Mouse (Mus musculus) kidney, embryonic 15.5 days (tissue): ENCODE measurements around the gene Tnrc6b. TPM values are rescaled to one million over a fixed set of nuclear protein-coding genes. Genes with fewer than 3 reads are reported as not detected.
"Not testable (repeated sequence)": the region's sequence is repeated elsewhere in the genome, so short reads cannot be mapped to it uniquely, and the experiment has no call there.

Experiments
- ATAC-seq: fragments of 200-750 bp; cut with Nextera tagmentation; replicated peaks from 2 replicates; pipeline ENCODE4 v1.8.0; 2017; ENCODE audit warnings: moderate TSS enrichment; ENCODE audit not compliant: low FRiP score
- H3K27ac ChIP-seq: fragments of 300-500 bp; sonication (generic); 2 replicates; pipeline ENCODE4 v1.5.1; 2015; ENCODE audit warnings: mild to moderate bottlenecking, inconsistent platforms
- H3K27me3 ChIP-seq: fragments of 300-500 bp; sonication (generic); 2 replicates; pipeline ENCODE4 v1.6.1; 2015; ENCODE audit warnings: inconsistent platforms
- H3K36me3 ChIP-seq: fragments of 300-500 bp; sonication (generic); 2 replicates; pipeline ENCODE4 v1.6.1; 2015; ENCODE audit warnings: inconsistent platforms
- H3K4me1 ChIP-seq: fragments of 300-500 bp; sonication (generic); 2 replicates; pipeline ENCODE4 v1.6.1; 2015; ENCODE audit warnings: inconsistent platforms
- H3K4me2 ChIP-seq: fragments of 300-500 bp; sonication (generic); 2 replicates; pipeline ENCODE4 v1.6.1; 2015; ENCODE audit warnings: moderate library complexity, mild to moderate bottlenecking, inconsistent platforms
- H3K4me3 ChIP-seq: fragments of 300-500 bp; sonication (generic); replicated peaks from 2 replicates; pipeline ENCODE4 v1.5.1; 2015; ENCODE audit warnings: mild to moderate bottlenecking, inconsistent platforms
- H3K9ac ChIP-seq: fragments of 300-500 bp; sonication (generic); 2 replicates; pipeline ENCODE4 v1.6.1; 2015; ENCODE audit warnings: mild to moderate bottlenecking, inconsistent platforms
- H3K9me3 ChIP-seq: fragments of 300-500 bp; sonication (generic); replicated peaks from 2 replicates; pipeline ENCODE4 v1.6.1; 2016; ENCODE audit warnings: inconsistent platforms
- WGBS: fragments of 180-500 bp; shearing (Covaris S2); methylation state at CpG from one replicate; pipeline ENCODE4 v1.1.7; 2015; ENCODE audit warnings: mixed read lengths; 5-methylcytosine and 5-hydroxymethylcytosine counted together
- polyA plus RNA-seq: library from polyadenylated mRNA; unstranded; fragments of >200 nt; fragmentation: Nextera tagmentation; extraction: Ambion mirVana; gene quantifications from 2 replicates; pipeline ENCODE4 v1.2.1, GENCODE M21; 2015

Gene Tnrc6b
- polyA plus RNA-seq, 1 experiment from 2014 or later, result 33.5 TPM

DNA sequence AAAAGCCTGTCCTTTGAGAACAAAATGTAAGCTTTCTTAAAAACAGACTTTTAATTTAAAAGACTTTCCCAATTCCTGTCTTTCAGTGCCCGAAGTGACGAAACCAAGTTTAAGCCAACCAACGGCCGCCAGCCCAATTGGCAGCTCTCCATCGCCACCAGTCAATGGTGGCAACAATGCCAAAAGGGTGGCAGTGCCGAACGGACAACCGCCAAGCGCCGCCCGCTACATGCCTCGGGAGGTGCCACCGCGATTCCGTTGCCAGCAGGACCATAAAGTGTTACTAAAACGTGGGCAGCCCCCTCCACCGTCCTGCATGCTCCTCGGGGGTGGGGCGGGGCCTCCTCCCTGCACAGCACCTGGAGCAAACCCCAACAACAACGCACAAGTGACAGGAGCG lies 165.1 kb downstream of the Tnrc6b start:
- H3K4me1 ChIP-seq, result no peaks in the 10 kb centered on the region
- WGBS, result 92% methylated on average over 21 of the region's 21 CpGs
- peaks cover 65% of the 10 kb centered on the region for H3K36me3 ChIP-seq
- no peak overlapping the region for H3K9ac ChIP-seq
- no peak overlapping the region for H3K4me3 ChIP-seq
- H3K27me3 ChIP-seq, result no peaks in the 10 kb centered on the region
- no peak for ATAC-seq
- no peak overlapping the region for H3K4me2 ChIP-seq
- no peaks in the 10 kb centered on the region for H3K9me3 ChIP-seq
- H3K27ac ChIP-seq, result no peak overlapping the region

- H3K27ac ChIP-seq, result no peak overlapping the region
- no peak overlapping the region for H3K9ac ChIP-seq
- WGBS, result 88% methylated on average over 8 of the region's 8 CpGs
- no peak for ATAC-seq
- H3K36me3 ChIP-seq, result peaks cover 93% of the 10 kb centered on the region
- H3K4me2 ChIP-seq, result no peak overlapping the region
- H3K4me1 ChIP-seq, result no peaks in the 10 kb centered on the region
- no peaks in the 10 kb centered on the region for H3K9me3 ChIP-seq
- no peaks in the 10 kb centered on the region for H3K27me3 ChIP-seq
- H3K4me3 ChIP-seq, result no peak overlapping the region
These were observed 173.0 kb downstream of the Tnrc6b start for GRCm38 (mm10) chr15:80884095-80884494.

DNA sequence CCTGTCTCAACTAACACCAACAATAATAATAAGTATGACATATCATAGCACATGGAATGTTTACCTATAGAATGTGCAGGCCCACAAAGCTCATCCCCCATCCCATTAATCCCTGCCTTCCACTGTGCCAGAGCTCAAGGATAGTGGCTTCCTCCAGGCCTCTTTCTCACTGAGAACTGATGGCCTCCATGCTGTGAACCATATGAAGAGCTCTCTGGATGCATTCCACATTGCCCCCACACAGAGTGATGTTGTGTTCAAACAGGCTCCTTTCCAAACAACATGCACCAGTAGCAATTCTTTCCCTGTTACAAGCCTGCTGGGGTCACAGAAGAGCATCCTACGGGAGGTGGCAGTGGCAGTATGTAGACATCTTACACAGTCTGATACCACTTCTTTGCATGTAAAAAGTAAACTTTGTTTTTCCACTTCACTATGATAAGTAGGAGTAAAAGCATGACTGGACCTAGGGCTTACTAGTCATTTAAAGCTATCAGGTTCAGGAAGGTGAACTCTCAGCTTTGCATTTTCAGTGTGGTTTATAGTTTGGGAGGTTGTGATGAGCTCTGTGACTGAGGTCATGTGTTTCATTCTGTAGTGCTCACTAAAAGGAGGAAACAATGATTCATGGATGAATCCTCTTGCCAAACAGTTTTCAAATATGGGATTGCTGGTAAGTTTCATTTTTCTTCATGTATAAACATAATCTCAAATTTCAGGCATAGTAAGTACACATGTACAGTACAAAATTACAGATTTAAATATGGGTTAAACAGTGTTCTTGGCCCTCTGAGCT lies 175.4 kb downstream of the Tnrc6b start:
- no peak overlapping the region for H3K27ac ChIP-seq

GRCm38 (mm10) chr15:80892341-80892740 lies 181.2 kb downstream of the Tnrc6b start:
- Histone ChIP-seq H3K9me3 (no peaks in the 10 kb centered on the region), H3K4me1 (no peaks in the 10 kb centered on the region), H3K4me3 (no peak overlapping the region), H3K36me3 (peaks cover 92% of the 10 kb centered on the region), H3K4me2 (no peak overlapping the region), H3K9ac (no peak overlapping the region), H3K27ac (no peak overlapping the region), H3K27me3 (no peaks in the 10 kb centered on the region)
- 92% methylated on average over 3 of the region's 3 CpGs for WGBS
- no peak for ATAC-seq

More for the DNA sequence above, 175.4 kb downstream of the Tnrc6b start:
- Histone ChIP-seq H3K9ac (no peak overlapping the region), H3K4me1 (no peaks in the 10 kb centered on the region), H3K9me3 (no peaks in the 10 kb centered on the region), H3K36me3 (peaks cover 90% of the 10 kb centered on the region), H3K4me3 (no peak overlapping the region), H3K4me2 (no peak overlapping the region), H3K27me3 (no peaks in the 10 kb centered on the region)
- 93% methylated on average over 1 of the region's 1 CpGs for WGBS
- no peak for ATAC-seq

DNA sequence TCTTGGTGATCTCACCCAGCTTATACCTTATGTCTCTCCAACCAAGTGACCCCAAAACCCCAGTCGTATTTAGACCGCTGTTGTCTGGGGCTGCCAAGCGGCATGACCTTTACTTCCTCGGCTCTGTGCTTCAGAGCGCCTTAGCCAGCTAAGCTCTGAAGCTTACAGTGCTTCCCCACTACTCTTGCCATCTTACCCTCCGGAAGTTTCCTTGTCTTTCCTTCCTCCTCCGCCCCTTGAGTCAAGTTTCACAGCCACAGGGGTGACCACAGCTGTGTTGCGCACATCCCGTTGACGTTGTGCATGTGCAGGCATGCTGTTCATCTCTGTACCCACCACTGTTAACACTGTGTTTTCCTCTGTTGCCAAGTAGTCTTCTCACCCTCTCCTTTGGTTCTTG lies 185.6 kb downstream of the Tnrc6b start:
- no peaks in the 10 kb centered on the region for H3K9me3 ChIP-seq
- H3K36me3 ChIP-seq, result peaks cover 92% of the 10 kb centered on the region
- H3K4me3 ChIP-seq, result no peak overlapping the region
- H3K4me1 ChIP-seq, result no peaks in the 10 kb centered on the region
- H3K9ac ChIP-seq, result no peak overlapping the region
- H3K27ac ChIP-seq, result no peak overlapping the region
- ATAC-seq, result no peak
- no peaks in the 10 kb centered on the region for H3K27me3 ChIP-seq
- WGBS, result 82% methylated on average over 10 of the region's 10 CpGs
- H3K4me2 ChIP-seq, result no peak overlapping the region

DNA sequence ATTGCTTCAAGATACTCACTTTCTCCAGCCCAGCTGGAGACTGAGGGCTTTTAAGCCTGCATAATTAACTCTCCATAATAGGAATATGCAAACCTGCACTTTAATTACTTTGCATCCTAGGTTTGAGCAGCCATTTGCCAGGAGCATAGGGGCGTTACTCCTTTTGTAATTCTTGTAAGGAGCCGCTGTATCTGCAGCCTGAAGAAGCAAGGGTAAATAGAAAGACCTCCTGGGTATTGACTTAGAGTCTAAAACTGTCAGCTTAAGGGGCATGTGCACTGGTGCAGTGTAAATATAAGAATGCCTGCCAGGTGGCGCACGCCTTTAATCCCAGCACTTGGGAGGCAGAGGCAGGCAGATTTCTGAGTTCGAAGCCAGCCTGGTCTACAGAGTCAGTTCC lies 186.8 kb downstream of the Tnrc6b start:
- Histone ChIP-seq H3K4me1 (no peaks in the 10 kb centered on the region), H3K9ac (no peak overlapping the region), H3K4me2 (no peak overlapping the region), H3K4me3 (no peak overlapping the region), H3K36me3 (peaks cover 96% of the 10 kb centered on the region), H3K27me3 (no peaks in the 10 kb centered on the region), H3K9me3 (no peaks in the 10 kb centered on the region), H3K27ac (no peak overlapping the region)
- ATAC-seq, result no peak
- WGBS, result 94% methylated on average over 5 of the region's 5 CpGs

DNA sequence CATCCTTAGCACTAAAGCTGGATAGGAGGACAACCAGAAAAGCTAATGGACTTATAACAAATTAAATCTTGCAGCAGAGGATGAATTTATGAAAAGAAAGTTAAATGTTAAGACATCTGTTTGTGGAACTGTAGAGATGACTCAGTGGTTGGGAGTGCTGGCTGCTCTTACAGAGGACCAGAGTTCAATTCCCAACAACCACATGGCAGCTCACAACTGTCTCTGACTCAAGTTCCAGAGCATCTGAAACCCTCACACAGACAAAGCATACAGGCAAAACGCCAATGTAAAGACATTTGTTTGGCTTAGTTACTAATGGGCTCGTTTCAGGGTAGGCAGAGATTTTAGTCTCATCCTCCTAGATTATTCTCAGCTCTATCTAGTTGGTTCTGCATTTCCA lies 188.7 kb downstream of the Tnrc6b start:
- Histone ChIP-seq H3K4me2 (no peak overlapping the region), H3K9ac (no peak overlapping the region), H3K4me1 (no peaks in the 10 kb centered on the region), H3K27me3 (no peaks in the 10 kb centered on the region), H3K36me3 (peaks cover 96% of the 10 kb centered on the region), H3K27ac (no peak overlapping the region), H3K4me3 (no peak overlapping the region), H3K9me3 (no peaks in the 10 kb centered on the region)
- whole genome bisulfite sequencing, result 87% methylated on average over 2 of the region's 2 CpGs
- ATAC-seq, result no peak

GRCm38 (mm10) chr15:80901806-80902513 lies 190.8 kb downstream of the Tnrc6b start:
- ATAC-seq, result no peak
- no peak overlapping the region for H3K27ac ChIP-seq

DNA sequence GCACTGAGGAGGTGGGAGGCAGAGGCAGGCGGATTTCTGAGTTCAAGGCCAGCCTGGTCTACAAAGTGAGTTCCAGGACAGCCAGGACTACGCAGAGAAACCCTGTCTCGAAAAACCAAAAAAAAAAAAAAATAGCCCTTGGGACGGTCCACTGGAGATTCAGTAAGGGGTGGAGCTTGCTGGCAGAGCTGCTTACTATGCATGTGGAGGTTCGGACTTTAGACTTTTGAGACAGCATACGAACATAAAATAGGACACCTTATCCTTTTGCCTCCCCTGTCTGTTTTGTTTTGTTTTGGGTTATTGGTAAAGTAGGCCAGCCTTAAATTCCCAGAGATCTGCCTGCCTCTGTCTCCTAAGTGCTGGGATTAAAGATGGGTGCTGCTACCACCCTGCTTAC lies 193.7 kb downstream of the Tnrc6b start:
- H3K4me1 ChIP-seq, H3K4me2 ChIP-seq, H3K9ac ChIP-seq, H3K27ac ChIP-seq, H3K9me3 ChIP-seq, ATAC-seq, H3K4me3 ChIP-seq, H3K27me3 ChIP-seq: not testable (repeated sequence)
- WGBS, result 91% methylated on average over 6 of the region's 6 CpGs
- peaks cover 85% of the 10 kb centered on the region for H3K36me3 ChIP-seq

More at GRCm38 (mm10) chr15:80901806-80902513, 190.8 kb downstream of the Tnrc6b start:
- Histone ChIP-seq H3K4me1 (no peaks in the 10 kb centered on the region), H3K9me3 (no peaks in the 10 kb centered on the region), H3K27me3 (no peaks in the 10 kb centered on the region), H3K4me2 (no peak overlapping the region), H3K36me3 (peaks cover 96% of the 10 kb centered on the region), H3K9ac (no peak overlapping the region), H3K4me3 (no peak overlapping the region)
- WGBS, result 91% methylated on average over 6 of the region's 6 CpGs

DNA sequence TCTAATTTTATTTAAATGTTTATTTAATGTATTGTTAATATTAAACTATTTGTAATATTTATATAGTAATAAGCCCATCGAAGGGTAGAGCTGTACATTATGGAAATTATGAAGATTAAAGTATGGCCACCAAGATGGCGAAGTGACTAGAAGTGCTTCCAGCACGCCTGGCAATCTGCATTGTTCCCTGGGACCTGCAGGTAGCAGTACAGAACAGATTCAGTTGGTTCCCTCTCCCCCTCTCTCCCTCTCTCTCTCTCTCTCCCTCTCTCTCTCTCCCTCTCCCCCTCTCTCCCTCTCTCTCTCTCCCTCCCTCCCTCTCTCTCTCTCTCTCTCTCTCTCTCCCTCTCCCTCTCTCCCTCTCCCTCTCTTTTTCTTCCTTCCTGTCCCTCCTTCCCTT lies 199.1 kb downstream of the Tnrc6b start:
- Histone ChIP-seq H3K27ac (no peak overlapping the region), H3K36me3 (peaks cover 79% of the 10 kb centered on the region), H3K9ac (no peak overlapping the region), H3K4me1 (no peaks in the 10 kb centered on the region), H3K27me3 (no peaks in the 10 kb centered on the region), H3K4me2 (no peak overlapping the region), H3K9me3 (no peaks in the 10 kb centered on the region), H3K4me3 (no peak overlapping the region)
- 88% methylated on average over 3 of the region's 3 CpGs for WGBS
- ATAC-seq, result no peak

DNA sequence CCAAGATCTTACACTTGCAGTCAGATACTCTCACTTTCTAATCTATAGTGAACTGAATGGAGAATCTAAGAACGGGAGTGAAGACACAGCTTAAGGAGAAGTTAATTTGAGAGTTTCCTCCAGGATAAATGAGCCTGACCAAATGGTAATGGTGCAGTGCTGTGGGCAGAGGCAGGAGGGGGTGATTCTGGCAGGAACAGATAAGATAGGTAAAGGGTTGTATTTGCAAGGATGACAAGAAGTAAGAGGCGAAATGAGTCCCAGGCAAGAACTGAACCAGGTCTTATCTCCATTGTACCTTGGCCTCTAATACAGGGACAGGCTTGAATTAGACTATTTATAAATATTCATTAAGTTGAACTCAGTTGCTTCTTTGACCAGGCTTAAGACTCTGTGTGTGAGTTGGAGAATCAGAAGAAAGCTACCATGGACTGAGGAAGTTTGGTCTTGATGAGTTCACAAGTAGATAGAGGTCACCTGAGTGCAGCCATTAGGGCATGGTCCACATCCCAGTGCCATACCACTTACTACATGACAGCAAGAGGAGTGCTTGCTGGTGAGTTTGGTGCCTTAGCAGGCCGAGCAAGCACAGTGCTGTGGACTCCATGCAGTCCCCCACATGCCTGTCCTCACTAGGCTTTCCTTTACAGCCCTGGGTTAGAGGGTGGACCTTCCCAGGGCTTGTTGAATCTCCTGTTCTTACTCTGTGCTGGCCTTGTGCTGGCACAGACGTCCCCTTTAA lies 199.8 kb downstream of the Tnrc6b start:
- ATAC-seq, result no peak
- 90% methylated on average over 4 of the region's 4 CpGs for WGBS

DNA sequence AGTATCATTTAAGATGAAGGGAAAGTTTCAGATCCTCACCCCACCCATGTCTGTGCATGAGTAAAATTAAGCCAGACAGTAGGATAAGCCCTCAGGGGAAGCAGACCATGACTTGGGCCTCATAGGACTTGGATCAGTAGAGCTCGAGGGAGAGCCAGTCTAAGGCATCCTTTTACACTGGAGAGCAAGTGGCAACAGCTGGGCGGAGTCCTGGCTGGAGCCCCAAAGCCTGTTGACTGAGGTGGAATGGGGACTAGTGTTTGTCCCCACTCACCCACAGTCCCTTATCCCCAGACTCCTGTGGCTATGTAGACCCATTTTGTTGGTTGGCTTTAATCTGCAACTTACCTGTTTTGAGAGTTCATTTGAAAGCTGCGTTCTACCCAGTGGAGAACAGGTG lies 201.1 kb downstream of the Tnrc6b start:
- no peak overlapping the region for H3K27ac ChIP-seq
- no peak overlapping the region for H3K4me2 ChIP-seq
- no peak for ATAC-seq
- H3K4me3 ChIP-seq, result no peak overlapping the region
- no peaks in the 10 kb centered on the region for H3K4me1 ChIP-seq
- no peak overlapping the region for H3K9ac ChIP-seq
- 73% methylated on average over 3 of the region's 3 CpGs for WGBS
- no peaks in the 10 kb centered on the region for H3K9me3 ChIP-seq
- no peaks in the 10 kb centered on the region for H3K27me3 ChIP-seq
- peaks cover 80% of the 10 kb centered on the region for H3K36me3 ChIP-seq

More for the DNA sequence above, 199.8 kb downstream of the Tnrc6b start:
- Histone ChIP-seq H3K27me3 (no peaks in the 10 kb centered on the region), H3K4me1 (no peaks in the 10 kb centered on the region), H3K27ac (no peak overlapping the region), H3K36me3 (peaks cover 78% of the 10 kb centered on the region), H3K9ac (no peak overlapping the region), H3K4me2 (no peak overlapping the region), H3K4me3 (no peak overlapping the region), H3K9me3 (no peaks in the 10 kb centered on the region)
